Mouse (Mus musculus): Measurements from ENCODE around the gene Sgsm1.

Gene Sgsm1

DNA sequence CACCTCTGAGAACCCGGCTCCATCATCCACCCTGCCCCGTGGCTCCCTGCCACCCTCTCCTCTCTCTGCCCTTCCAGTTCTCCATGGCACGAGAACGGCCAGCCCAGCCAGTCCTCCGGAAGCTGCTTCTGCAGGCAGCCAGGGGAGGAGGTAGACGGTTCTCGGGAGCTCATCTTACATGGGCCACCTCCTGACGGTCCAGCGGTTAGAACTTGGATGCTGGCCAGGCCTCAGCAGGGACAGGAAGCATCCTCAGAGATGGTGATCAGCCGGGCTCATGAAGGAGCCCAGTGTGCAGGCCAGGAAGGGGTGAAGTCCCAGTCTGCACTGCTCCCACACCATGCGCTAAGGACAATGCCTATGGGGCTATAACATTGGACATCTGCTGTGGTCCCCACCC lies 96.1 kb downstream of the Sgsm1 start:
- no peak for DNase-seq

DNA sequence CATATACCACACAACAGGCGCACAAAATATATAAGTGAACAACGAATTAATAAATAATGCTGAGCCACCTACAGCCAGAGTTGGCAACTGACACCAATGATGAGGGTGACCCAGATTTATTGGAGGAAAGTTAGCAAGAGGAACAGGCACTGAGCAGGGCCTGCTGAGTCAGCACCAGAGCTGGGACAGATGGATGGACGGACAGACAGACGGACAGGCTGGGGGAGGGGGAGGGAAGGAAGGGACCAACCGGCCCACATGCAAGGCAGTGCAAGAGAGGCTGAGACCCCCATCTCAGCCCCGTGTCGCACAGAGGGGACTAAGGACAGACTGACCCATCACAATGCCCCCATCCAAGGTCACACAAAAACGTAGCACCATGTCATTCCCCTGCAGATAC lies 96.5 kb downstream of the Sgsm1 start:
- DNase-seq: no peak

DNA sequence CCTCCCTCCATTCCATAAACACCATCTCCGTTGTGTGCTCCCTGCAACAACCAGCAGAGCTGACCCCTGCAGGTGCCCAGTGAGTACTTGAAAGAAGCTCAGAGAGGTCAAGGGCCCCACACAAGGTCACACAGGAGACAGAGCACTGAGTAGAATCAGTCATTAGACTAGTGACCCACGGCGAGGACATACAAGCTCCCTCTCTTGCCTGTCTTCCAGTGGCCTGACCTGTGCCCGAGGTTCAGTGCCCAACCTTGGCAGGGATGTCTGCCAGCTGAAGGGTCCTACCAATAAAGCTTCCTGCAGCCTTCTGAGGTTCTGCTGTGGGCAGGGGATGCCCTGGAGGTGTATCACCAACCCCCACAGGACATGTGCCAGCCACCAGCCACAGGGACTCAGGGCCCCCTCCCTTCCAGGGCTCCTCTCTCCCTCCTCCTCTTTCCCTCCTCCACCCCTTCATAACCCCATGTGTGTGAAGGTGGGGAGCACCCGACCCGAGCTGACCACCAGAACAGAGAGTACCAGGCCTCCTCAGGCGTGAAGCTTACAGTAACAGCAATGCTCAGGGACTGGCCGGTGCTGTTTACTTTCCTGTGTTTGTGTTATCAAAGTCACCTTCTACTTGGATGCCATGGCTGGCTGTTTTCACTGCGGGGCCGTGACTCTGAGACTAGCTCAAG lies 98.3 kb downstream of the Sgsm1 start:
- DNase-seq: no peak

DNA sequence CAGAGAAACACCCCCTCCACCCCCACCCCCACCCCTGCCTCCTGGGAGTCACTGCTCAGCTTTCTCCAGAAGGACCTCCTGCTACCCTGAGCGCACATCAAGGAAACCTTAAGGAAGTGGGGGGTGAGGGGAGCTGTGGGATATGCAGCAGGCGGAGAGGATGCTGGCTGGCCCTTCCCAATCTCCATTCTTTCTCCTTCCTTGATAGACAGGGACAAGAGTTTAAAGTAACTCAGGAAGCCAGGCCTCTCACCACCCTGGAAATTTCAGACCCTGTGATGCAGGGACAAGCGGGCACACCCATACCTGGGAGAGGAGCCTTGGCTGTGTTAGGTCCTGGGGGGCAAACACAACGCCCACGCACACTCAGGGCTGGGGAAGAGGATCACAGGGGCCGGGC lies 100.3 kb downstream of the Sgsm1 start:
- DNase-seq: no peak

DNA sequence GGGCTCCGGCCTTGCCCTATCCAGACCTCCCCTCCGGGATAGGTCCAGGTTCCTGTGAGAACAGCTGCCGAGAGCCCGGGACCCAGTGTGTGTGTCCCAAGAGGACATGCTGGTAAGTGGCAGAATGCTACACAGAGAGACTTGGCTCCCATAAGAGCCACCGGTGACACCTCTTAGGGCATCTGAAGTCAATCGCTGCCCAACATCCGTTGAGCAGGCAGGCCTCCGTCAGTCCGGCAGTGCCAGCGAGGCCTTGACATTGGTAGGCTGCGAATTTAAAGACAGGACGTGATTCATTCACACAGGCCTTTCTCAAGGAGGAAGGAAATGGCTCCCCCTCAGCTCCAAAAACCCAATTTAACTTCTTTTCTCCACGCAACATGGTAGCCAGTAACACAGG lies 100.7 kb downstream of the Sgsm1 start:
- no peak for DNase-seq

DNA sequence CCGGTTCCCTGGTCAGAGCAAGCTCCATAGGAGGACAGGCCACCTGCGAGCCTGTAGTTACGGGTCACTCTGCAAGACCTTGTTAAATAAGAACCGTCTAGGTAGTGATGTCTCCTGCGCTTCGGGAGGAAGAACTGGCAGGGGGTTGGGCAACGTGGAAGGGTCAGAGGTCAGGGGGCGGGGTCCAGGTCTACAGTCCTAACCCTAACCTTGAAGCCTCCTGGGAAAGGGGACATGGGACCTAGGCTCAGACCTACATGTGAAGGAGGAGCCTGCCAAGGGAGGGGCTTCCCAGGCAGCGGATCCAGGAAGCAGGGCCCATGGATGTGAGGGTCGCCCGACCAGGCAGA lies 101.2 kb downstream of the Sgsm1 start:
- no peak for DNase-seq

DNA sequence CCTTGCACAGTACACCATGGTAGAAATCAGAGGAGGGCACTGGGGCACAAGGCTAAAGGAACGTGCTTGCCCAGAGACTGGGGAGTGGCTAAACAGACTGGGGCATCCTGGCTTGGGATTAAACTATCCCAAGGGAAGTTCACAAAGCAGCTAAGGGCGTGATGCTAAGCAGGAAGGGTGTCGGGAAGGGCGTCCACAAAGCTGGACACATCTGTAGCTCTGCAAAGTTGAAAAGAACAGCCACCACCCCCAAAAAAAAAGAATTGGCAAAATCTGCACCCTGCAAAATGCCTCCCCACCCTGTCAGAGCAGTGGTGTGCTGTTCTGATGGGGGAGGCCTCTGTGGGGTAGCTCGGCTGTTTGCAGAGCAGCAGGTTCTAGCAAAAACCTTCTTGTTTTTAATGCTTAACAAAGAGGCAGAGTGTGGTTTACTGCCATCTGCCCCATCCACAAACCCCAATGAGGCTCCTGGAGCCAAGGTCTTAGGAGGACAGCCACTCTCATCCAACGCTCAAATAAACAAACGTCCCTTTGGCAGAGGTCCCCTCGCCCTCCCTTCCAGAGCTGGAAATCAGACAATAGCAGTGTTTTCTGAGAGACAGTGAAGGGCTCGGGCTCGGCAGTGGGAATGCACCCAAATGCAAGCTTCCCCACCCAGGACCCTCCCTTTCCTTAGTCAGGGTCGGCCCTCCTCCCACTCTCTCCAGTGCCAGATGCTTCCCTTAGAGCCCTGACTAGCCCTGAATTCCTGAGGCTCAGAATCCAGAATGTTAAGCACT lies 101.8 kb downstream of the Sgsm1 start:
- DNase-seq: peak; percentile 24

DNA sequence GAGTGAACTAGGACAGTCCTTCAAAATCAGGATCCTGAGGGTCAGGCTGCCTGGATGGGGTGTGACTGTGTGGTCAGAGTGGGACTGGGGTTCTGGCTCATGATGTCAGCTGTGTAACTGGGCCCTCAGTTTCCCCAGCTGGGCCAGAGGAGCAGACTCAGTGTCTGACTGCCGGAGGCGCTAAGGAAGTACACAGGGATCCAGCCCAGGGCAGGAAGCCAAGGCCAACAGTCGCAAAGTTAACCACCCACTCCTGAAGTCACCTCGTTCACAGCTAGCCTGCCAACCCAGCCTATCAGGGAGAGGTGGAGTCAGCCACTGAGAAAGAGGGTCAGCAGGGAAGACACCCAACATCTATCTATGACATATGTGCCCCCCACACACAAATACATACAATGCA lies 102.5 kb downstream of the Sgsm1 start:
- no peak for DNase-seq

DNA sequence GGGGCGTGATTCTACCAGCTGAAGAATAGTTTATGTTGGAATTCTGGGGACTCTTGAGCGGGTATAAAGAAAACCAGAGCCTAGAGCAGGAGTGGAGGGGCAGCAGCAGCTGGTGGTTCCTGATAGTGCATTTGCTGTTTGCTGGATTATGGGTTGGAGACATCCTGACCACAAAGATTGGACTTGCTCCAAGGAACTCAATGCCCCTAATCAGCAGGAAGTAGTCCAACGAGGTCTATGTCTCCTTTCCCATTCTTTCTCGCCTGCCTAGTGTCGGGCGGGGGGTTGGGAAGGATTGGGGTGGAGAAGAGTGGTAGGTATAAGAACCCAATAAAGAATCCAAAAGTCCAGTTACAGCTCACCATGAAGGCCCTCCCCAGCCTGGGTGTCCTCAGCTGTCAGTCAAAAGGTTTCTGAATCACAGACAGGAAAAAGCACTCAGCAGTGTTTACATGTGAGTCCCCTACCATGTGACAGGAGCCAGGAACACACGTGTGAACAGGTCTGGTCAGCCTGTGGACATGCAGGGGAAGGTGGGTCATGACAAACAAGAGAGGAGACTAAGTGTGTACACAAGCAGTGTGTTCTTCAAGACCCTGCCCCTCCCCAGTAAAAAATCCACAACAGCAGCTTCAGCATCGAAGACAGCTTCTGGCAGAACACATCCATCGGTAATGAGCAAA lies 103.8 kb downstream of the Sgsm1 start:
- DNase-seq: no peak

DNA sequence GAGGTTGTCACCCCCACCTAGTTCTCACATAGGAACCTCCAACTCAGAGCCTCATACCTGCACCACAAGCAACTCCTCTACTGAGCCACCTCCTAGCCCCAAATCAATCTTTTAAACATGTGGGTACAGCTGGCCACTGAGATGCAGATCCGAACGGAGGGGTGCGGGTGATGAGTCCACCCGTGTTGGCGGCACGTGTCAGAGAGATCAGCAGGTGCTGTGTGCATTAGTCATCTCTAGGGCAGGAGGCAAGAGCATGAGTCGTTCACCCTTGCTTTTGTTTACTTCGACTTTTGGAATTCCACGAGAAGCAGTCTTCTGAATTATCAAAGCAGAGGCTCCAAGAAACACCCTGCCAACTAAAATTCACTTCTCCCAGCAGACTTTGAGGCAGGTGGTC lies 106.4 kb downstream of the Sgsm1 start:
- DNase-seq: no peak

DNA sequence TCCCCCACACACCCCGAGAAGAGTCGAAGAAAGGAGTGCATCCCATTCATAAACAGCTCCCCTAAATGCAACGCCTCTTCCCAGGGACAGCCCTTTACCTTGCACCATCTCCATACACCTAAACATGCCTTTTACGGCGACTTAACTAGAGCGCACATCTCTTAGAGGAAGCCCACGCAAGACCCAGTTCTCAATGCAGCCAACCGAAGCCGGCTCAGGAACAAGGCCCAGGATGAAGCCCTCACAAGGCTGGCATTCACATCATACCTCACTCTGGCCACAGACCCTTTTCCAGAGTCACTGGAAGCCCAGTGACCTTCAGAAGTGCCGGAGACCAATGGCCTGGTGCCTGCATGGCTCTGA lies 110.8 kb downstream of the Sgsm1 start:
- no peak for DNase-seq

DNA sequence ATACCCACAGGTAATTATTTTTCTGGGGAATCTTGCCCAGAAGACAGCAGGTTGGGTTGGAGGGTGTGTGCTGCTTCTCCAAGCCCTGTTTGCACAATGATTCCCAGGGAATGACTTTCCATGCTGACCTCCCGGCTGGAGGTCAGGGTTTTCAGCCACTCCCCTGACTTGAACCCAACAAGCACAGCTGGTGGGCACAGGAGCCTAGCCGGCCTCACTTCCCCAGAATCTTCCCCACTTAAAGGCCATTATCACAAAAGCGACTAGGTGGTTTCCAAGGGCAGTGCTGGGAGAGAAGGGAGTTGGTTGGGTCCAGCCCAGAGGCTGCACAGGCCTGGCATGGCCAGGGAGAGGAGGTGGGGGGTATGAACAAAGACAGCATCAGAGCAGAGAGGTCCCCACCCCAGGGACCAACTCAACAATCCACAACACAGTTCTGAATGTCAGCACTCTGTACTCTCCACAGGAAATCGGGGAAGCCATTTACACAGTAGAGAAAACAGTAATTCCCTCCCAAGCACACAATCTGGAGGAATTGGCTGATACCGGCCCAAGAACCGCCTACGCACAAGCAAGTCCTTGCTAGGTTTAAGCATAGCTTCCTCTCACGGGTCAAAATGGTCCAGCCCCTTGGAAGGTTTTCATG lies 111.3 kb downstream of the Sgsm1 start:
- no peak for DNase-seq

DNA sequence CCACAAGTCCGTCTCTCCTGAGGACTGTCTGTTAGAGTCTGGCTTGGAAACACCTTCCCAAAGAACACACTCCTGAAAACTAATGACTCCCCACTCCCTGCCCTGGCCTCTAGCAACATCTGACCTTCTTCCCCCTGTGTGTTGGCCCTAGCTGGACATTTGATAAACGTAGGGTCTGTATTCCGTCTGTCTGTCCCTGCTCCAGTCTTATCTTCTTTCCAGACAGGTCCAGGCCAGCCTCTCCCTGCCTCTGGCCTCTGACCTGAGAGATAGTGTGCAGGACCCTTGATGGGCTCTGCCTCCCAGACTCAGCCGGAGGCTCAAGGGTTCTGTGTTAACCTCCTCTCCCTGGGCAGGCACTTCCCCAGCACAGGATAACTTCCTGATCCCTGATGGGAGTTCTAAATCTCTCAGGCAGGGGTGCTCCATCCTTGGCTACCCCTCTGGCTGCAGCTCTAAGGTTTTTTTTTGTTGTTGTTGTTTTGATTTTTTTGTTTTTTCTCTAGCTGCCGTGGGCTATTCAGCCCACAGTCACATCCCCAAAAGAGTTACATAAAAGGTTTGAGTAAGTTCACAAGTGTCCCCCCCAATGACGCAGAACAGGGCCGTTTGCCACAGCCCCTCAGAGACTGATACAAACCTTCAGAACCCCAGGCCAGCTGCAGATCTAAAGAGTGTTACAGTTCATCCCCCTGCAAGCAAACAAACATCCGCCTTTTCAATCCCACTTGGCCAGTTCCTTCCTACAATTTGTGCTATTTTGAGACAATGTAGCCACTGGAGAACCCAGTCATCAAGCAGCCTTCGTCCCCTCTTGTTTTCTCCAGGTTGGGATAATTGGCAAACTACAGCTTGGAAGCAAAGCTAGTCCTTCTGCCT lies 113.4 kb downstream of the Sgsm1 start:
- DNase-seq: no peak

DNA sequence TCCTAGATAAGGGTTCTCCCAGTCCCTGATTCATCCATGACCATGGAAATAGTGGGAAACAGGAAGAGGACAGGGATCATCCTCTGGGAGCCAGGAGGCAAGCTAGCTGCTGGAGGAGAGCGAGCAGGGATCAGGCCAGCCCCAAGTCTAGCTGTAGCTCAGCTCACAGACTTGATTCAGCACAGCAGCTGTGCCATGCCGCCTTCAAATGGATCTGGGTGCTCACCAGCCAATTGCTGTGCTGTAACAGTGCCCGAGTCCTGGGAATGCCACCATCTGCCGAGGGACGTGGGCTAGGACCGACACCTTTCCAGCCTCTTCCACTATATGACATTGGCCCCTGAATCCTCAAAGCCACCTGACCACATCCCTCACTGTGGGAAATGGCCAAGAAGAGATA lies 114.7 kb downstream of the Sgsm1 start:
- DNase-seq: no peak

DNA sequence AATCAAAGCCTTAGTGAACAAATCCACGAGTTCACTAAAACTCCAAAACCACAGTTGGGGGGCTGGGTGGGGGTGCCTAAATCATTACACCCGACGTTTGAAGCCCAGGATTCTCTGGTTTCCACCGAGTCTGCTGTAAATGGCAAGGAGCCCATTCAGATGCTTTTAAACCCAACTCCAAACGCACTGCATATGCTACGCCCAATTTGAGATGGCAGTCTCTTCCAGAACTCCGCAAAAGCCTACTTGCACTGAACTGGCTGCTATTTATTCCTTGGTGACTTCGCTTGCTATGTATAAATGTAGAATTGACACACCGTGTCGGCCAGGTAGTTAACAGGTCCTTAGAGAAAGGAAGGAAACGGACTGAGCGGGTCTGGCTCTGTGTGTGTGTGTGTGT lies 115.1 kb downstream of the Sgsm1 start:
- no peak for DNase-seq

DNA sequence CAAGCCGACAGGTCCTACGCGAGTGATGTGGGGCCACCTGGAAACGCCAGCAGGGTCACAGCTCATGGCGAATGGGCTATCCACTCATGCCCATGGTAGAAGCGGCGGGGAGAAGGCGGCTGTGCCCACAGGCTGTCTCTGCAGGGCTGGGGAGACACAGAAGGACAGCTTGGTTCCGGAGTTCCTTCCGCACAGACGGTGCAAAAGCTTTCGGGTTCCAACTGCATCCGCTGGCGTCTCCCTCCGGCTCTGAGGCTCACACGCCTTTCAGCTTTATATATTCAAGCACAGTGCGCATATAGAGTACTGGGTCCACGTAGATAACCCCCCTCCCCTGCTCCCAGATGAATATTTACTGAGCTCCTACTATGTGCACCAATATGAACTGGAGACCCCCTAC lies 116.8 kb downstream of the Sgsm1 start:
- no peak for DNase-seq

Measured in cerebellum, adult 8-10 months (tissue).